Mouse (Mus musculus): ENCODE measurements around the gene Eif2b3. TPM values are rescaled to one million over a fixed set of nuclear protein-coding genes. Genes with fewer than 3 reads are reported as not detected.

Eif2b3 gene
- polyA plus RNA-seq, 1 experiment = 6.1 TPM

DNA sequence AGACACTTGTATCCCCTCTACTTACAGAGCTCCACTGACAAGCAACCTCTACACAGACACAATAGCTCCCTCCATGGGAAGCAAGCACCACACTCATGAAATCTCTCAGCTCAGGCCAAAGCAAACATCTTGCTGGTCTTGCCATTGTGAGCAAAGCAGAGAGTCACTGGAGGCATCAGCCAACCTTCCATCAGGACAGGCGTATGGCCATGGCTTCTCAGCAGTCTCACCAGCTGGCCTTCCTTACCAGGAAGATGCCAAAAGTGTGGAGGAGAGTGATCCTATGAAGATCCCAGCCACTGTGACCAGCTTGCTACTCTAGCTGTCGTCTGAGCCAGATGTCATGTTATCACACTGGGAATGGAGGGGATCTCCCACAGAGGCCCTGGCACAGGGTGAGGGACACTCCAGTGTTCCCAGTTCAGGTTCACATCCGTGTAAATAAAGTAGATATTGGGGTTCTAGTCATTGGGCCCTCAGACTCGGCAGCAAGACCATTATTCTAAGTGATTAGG is 4.2 kb upstream of the Eif2b3 start:
- no peaks in the 10 kb centered on the region for H3K27me3 ChIP-seq (ENCODE audit: control insufficient read depth, insufficient read depth, low read length)
- no peak for DNase-seq
- H3K4me1 ChIP-seq (replicated peaks; ENCODE audit: control insufficient read depth, insufficient read depth, low read length) = peaks cover 4% of the 10 kb centered on the region; the same call in 1 of the 2 replicates
- H3K36me3 ChIP-seq (ENCODE audit: control insufficient read depth, insufficient read depth, low read length) = no peaks in the 10 kb centered on the region
- H3K4me3 ChIP-seq (ENCODE audit: control insufficient read depth, insufficient read depth, low read length) = no peak overlapping the region
- no peak overlapping the region for H3K27ac ChIP-seq (ENCODE audit: control insufficient read depth, insufficient read depth, low read length)
- no peak for TF ChIP-seq POLR2A (IDR thresholded peaks at IDR 0.05; ENCODE audit: control insufficient read depth, extremely low read depth, insufficient read depth, low read length, poor library complexity)
- TF ChIP-seq CTCF (IDR thresholded peaks at IDR 0.05; ENCODE audit: borderline replicate concordance, control insufficient read depth, extremely low read depth, insufficient read depth, low read length, poor library complexity) = no peak
- WGBS = 81% methylated on average over 4 of the region's 4 CpGs

DNA sequence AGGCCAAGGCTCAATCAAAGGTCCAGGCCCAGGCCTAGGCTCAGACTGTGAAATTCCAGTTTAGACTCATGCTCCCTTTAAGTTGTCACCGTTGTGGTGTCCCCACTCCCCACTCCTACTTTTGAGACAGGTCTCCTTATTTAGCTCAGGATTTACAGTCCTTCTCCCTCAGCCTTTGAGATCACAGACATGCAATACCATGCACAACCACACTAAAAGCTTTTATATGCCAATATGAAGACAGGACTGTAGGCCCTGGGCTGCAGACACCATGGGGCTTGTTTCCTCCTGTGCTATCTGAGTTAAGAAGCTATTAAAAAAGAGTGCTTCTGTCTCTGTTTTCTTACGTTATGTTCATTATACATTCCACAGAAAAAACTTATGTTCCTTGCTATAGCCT is 1.5 kb upstream of the Eif2b3 start:
- H3K27ac ChIP-seq (ENCODE audit: control insufficient read depth, insufficient read depth, low read length) = no peak overlapping the region
- WGBS = 80% methylated on average over 2 of the region's 2 CpGs
- no peak overlapping the region for H3K4me3 ChIP-seq (ENCODE audit: control insufficient read depth, insufficient read depth, low read length)
- no peaks in the 10 kb centered on the region for H3K27me3 ChIP-seq (ENCODE audit: control insufficient read depth, insufficient read depth, low read length)
- TF ChIP-seq POLR2A (IDR thresholded peaks at IDR 0.05; ENCODE audit: control insufficient read depth, extremely low read depth, insufficient read depth, low read length, poor library complexity) = no peak
- TF ChIP-seq CTCF (IDR thresholded peaks at IDR 0.05; ENCODE audit: borderline replicate concordance, control insufficient read depth, extremely low read depth, insufficient read depth, low read length, poor library complexity) = no peak
- H3K36me3 ChIP-seq (ENCODE audit: control insufficient read depth, insufficient read depth, low read length) = no peaks in the 10 kb centered on the region
- H3K4me1 ChIP-seq (replicated peaks; ENCODE audit: control insufficient read depth, insufficient read depth, low read length) = peaks cover 4% of the 10 kb centered on the region; the same call in 1 of the 2 replicates
- DNase-seq = no peak

GRCm38 (mm10) chr4:117018327-117018726 is 875 bp upstream of the Eif2b3 start:
- no peak overlapping the region for H3K27ac ChIP-seq (ENCODE audit: control insufficient read depth, insufficient read depth, low read length)
- 97% methylated on average over 7 of the region's 7 CpGs for WGBS
- H3K27me3 ChIP-seq (ENCODE audit: control insufficient read depth, insufficient read depth, low read length) = no peaks in the 10 kb centered on the region
- no peaks in the 10 kb centered on the region for H3K36me3 ChIP-seq (ENCODE audit: control insufficient read depth, insufficient read depth, low read length)
- peaks cover 4% of the 10 kb centered on the region; the same call in 1 of the 2 replicates for H3K4me1 ChIP-seq (replicated peaks; ENCODE audit: control insufficient read depth, insufficient read depth, low read length)
- H3K4me3 ChIP-seq (ENCODE audit: control insufficient read depth, insufficient read depth, low read length) = no peak overlapping the region
- TF ChIP-seq POLR2A (IDR thresholded peaks at IDR 0.05; ENCODE audit: control insufficient read depth, extremely low read depth, insufficient read depth, low read length, poor library complexity) (no peak), CTCF (IDR thresholded peaks at IDR 0.05; ENCODE audit: borderline replicate concordance, control insufficient read depth, extremely low read depth, insufficient read depth, low read length, poor library complexity) (no peak)
- no peak for DNase-seq

- 97% methylated on average over 4 of the region's 4 CpGs for WGBS
Measured at GRCm38 (mm10) chr4:117023469-117023868, 4.3 kb downstream of the Eif2b3 start.

GRCm38 (mm10) chr4:117031105-117031504 is 11.9 kb downstream of the Eif2b3 start:
- DNase-seq = no peak
- Histone ChIP-seq H3K36me3 (ENCODE audit: control insufficient read depth, insufficient read depth, low read length) (no peaks in the 10 kb centered on the region), H3K27me3 (ENCODE audit: control insufficient read depth, insufficient read depth, low read length) (no peaks in the 10 kb centered on the region), H3K4me1 (replicated peaks; ENCODE audit: control insufficient read depth, insufficient read depth, low read length) (0 out of 2 replicates have a peak, but pooled peaks cover 4% of the 10 kb centered on the region), H3K4me3 (ENCODE audit: control insufficient read depth, insufficient read depth, low read length) (no peak overlapping the region), H3K27ac (ENCODE audit: control insufficient read depth, insufficient read depth, low read length) (no peak overlapping the region)
- 92% methylated on average over 1 of the region's 1 CpGs for WGBS
- TF ChIP-seq CTCF (IDR thresholded peaks at IDR 0.05; ENCODE audit: borderline replicate concordance, control insufficient read depth, extremely low read depth, insufficient read depth, low read length, poor library complexity) (no peak), POLR2A (IDR thresholded peaks at IDR 0.05; ENCODE audit: control insufficient read depth, extremely low read depth, insufficient read depth, low read length, poor library complexity) (no peak)

More at GRCm38 (mm10) chr4:117023469-117023868, 4.3 kb downstream of the Eif2b3 start:
- H3K27ac ChIP-seq (ENCODE audit: control insufficient read depth, insufficient read depth, low read length) = no peak overlapping the region
- no peaks in the 10 kb centered on the region for H3K36me3 ChIP-seq (ENCODE audit: control insufficient read depth, insufficient read depth, low read length)
- no peak for DNase-seq
- H3K4me1 ChIP-seq (replicated peaks; ENCODE audit: control insufficient read depth, insufficient read depth, low read length) = peaks cover 4% of the 10 kb centered on the region; the same call in 1 of the 2 replicates
- TF ChIP-seq CTCF (IDR thresholded peaks at IDR 0.05; ENCODE audit: borderline replicate concordance, control insufficient read depth, extremely low read depth, insufficient read depth, low read length, poor library complexity) = no peak
- no peak for TF ChIP-seq POLR2A (IDR thresholded peaks at IDR 0.05; ENCODE audit: control insufficient read depth, extremely low read depth, insufficient read depth, low read length, poor library complexity)
- no peak overlapping the region for H3K4me3 ChIP-seq (ENCODE audit: control insufficient read depth, insufficient read depth, low read length)
- no peaks in the 10 kb centered on the region for H3K27me3 ChIP-seq (ENCODE audit: control insufficient read depth, insufficient read depth, low read length)

DNA sequence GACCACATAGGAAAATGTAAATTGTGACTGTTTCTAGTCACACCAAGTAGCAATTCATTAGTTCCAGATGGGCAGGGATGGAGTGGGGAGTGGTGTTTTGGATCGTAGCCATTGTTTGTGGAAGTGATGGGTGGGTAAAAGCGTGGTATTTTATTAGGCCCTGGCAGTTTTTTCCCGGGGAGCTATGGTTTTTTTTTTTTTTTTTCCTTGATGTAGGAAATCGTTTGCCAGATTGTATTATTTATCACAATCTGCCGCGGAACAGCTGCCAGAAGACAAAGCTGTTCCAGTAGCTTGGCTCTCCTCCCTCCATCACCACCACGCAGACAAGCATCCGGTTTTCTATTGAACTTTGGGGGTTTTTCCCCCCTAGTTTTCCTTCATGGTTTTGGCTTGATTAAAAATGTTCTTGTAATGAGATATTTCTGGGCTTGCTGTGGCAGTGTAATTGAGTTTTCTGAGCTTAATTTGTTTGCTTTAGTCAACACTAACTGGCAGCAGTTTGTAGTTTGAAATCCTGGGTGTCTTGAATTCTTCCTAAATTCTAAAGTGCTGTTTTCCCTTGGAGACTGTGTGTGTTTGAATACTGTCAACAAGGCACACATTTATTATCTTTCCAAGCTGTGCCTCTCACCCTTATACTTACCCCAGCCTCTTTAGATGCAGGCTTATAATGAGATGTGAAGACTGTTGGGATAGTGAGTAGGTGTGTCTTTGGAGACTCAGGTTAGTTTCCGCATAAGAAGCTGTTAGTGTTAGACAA is 20.9 kb downstream of the Eif2b3 start:
- Histone ChIP-seq H3K4me1 (replicated peaks; ENCODE audit: control insufficient read depth, insufficient read depth, low read length) (no peaks in the 10 kb centered on the region), H3K27ac (ENCODE audit: control insufficient read depth, insufficient read depth, low read length) (no peak overlapping the region), H3K27me3 (ENCODE audit: control insufficient read depth, insufficient read depth, low read length) (no peaks in the 10 kb centered on the region), H3K4me3 (ENCODE audit: control insufficient read depth, insufficient read depth, low read length) (no peak overlapping the region), H3K36me3 (ENCODE audit: control insufficient read depth, insufficient read depth, low read length) (no peaks in the 10 kb centered on the region)
- DNase-seq = no peak
- TF ChIP-seq POLR2A (IDR thresholded peaks at IDR 0.05; ENCODE audit: control insufficient read depth, extremely low read depth, insufficient read depth, low read length, poor library complexity) (no peak), CTCF (IDR thresholded peaks at IDR 0.05; ENCODE audit: borderline replicate concordance, control insufficient read depth, extremely low read depth, insufficient read depth, low read length, poor library complexity) (no peak)
- 84% methylated on average over 9 of the region's 9 CpGs for WGBS
